Mouse (Mus musculus): ENCODE measurements at regions not wholly inside any gene's neighbourhood (a gene's known extent, or its start where the extent isn't known, plus 50 kb on each side); places are given as distances from the start of the nearest gene placed in this dataset.

- DNase-seq (ENCODE audit: low spot score in 2 of 2) = no peak
Observed at GRCm38 (mm10) chr11:112982165-112982801, 200.3 kb downstream of the Sox9 start.

- no peak for DNase-seq (ENCODE audit: low spot score in 2 of 2)
Observed at GRCm38 (mm10) chr11:112982802-112983591, 201.0 kb downstream of the Sox9 start.

- no peak for DNase-seq (ENCODE audit: low spot score in 2 of 2)
Observed at GRCm38 (mm10) chr11:112986029-112986573, 204.1 kb downstream of the Sox9 start.

- DNase-seq (ENCODE audit: low spot score in 2 of 2) = no peak
Observed at GRCm38 (mm10) chr11:112987782-112988181, 205.8 kb downstream of the Sox9 start.

GRCm38 (mm10) chr11:112988900-112989299 lies 206.9 kb downstream of the Sox9 start:
- no peak for DNase-seq (ENCODE audit: low spot score in 2 of 2)

GRCm38 (mm10) chr11:112989981-112990512 lies 208.0 kb downstream of the Sox9 start:
- DNase-seq (ENCODE audit: low spot score in 2 of 2) = no peak

- DNase-seq (ENCODE audit: low spot score in 2 of 2) = no peak
Observed at GRCm38 (mm10) chr11:112990751-112991150, 208.7 kb downstream of the Sox9 start.

- no peak for DNase-seq (ENCODE audit: low spot score in 2 of 2)
Observed at GRCm38 (mm10) chr11:112991862-112992261, 209.8 kb downstream of the Sox9 start.

- no peak for DNase-seq (ENCODE audit: low spot score in 2 of 2)
Observed at GRCm38 (mm10) chr11:112998777-112999583, 217.0 kb downstream of the Sox9 start.

GRCm38 (mm10) chr11:113001071-113001470 lies 219.0 kb downstream of the Sox9 start:
- DNase-seq (ENCODE audit: low spot score in 2 of 2) = no peak

- DNase-seq (ENCODE audit: low spot score in 2 of 2) = no peak
Observed at GRCm38 (mm10) chr11:113005895-113006294, 223.9 kb downstream of the Sox9 start.

- DNase-seq (ENCODE audit: low spot score in 2 of 2) = no peak
Observed at GRCm38 (mm10) chr11:113008521-113008920, 226.5 kb downstream of the Sox9 start.

- DNase-seq (ENCODE audit: low spot score in 2 of 2) = no peak
Observed at GRCm38 (mm10) chr11:113009376-113009775, 227.4 kb downstream of the Sox9 start.

GRCm38 (mm10) chr11:113010906-113011305 lies 228.9 kb downstream of the Sox9 start:
- no peak for DNase-seq (ENCODE audit: low spot score in 2 of 2)

GRCm38 (mm10) chr11:113014186-113015010 lies 232.4 kb downstream of the Sox9 start:
- DNase-seq (ENCODE audit: low spot score in 2 of 2) = no peak

- DNase-seq (ENCODE audit: low spot score in 2 of 2) = no peak
Observed at GRCm38 (mm10) chr11:113015686-113016304, 233.8 kb downstream of the Sox9 start.

GRCm38 (mm10) chr11:113016801-113017715 lies 235.0 kb downstream of the Sox9 start:
- no peak for DNase-seq (ENCODE audit: low spot score in 2 of 2)

- DNase-seq (ENCODE audit: low spot score in 2 of 2) = no peak
Observed at GRCm38 (mm10) chr11:113021533-113021932, 239.5 kb downstream of the Sox9 start.

GRCm38 (mm10) chr11:113026994-113027393 lies 245.0 kb downstream of the Sox9 start:
- DNase-seq (ENCODE audit: low spot score in 2 of 2) = no peak
